In the genomic region with DNA sequence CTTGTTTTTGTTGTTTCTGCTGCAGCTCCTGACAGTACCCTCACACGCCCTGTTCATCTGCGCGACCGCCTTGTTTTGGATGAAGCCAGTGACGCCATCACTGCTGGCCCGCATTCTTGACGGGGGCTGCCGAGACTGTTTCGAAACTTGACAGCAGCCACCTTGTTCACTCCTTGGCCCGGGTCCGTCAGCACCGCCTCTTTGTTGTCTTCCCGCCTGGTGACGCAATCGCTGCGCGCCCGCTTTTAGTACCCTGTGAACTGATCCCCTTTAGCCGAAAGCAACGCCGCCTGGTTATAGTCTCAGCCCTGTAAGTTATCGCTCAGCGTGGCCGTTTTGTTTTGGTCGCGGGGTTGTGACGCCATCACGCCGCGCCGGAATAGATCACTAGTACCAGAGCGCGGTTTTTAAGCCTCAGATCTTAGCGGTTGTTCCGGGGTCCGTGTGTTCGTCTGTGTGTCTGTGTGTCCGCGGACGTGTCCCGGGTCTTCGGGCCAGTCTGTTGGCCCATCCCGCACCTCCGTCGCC, we compare ENCODE assay signal across 8 mouse cellular contexts. TPM values are rescaled to one million over a fixed set of nuclear protein-coding genes. Genes with fewer than 3 reads are reported as not detected.
DNase-seq lines count a peak whose midpoint lies in the region; ATAC-seq lines count a peak whose summit lies in the region.

No protein-coding gene starts in this region.

- H3K9ac ChIP-seq in hindbrain, embryonic 15.5 days: peak overlapping the region; percentile 79

- peaks cover 7% of the 10 kb centered on the region; the same call in 1 of the 2 replicates for H3K36me3 ChIP-seq in hindbrain, embryonic 15.5 days

- peaks cover 11% of the 10 kb centered on the region for H3K9me3 ChIP-seq in hindbrain, embryonic 15.5 days

- peak overlapping the region; percentile 100 for H3K4me2 ChIP-seq in hindbrain, embryonic 15.5 days

- ATAC-seq in hindbrain, embryonic 15.5 days (ENCODE audit: low FRiP score, low read depth): peak; percentile 87

- no peaks in the 10 kb centered on the region for H3K27me3 ChIP-seq in hindbrain, embryonic 15.5 days

- peak overlapping the region; percentile 95 for H3K27ac ChIP-seq in hindbrain, embryonic 15.5 days (replicated peaks)

- H3K4me1 ChIP-seq in hindbrain, embryonic 15.5 days (replicated peaks): peaks cover 19% of the 10 kb centered on the region

- DNase-seq in T-cell, adult 2 months (ENCODE audit: low spot score): peak; percentile 90
- DNase-seq in cerebellum, postnatal 36 days: peak; percentile 96 to 98
- DNase-seq in frontal cortex, postnatal 36 days (ENCODE audit: low spot score in 2 of 2): peak; percentile 95 to 97
- peak; percentile 93 for DNase-seq in left cerebral cortex, adult 11 months (ENCODE audit: low spot score)
- peak; percentile 95 for DNase-seq in lung, postnatal 4 days
- DNase-seq in retina, postnatal 7 days (ENCODE audit: low read depth, low spot score): peak; percentile 88
- peak; percentile 94 for DNase-seq in urinary bladder, adult 2 months (ENCODE audit: low spot score)

- under 1% methylated on average over 45 of the region's 45 CpGs for WGBS in hindbrain, embryonic 15.5 days

- peak overlapping the region; percentile 66 for H3K4me3 ChIP-seq in hindbrain, embryonic 15.5 days

RNA-seq across cellular contexts. Expression of a gene that starts 18.2 kb away (rescaled TPM):
- polyA plus RNA-seq in hindbrain, embryonic 15.5 days (2015; fragmentation: Nextera tagmentation; extraction: Ambion mirVana): 0.25 and 0.26 TPM in 2 replicates
- 0.07 and 0.08 TPM in 2 replicates for polyA plus RNA-seq in urinary bladder, adult 2 months (2012; rRNA removed)

RNA-seq across cellular contexts. Expression of a gene that starts 35.4 kb away (rescaled TPM):
- 0.16 TPM in 1 of 2 replicates, not detected in the other for polyA plus RNA-seq in hindbrain, embryonic 15.5 days (2015; fragmentation: Nextera tagmentation; extraction: Ambion mirVana)
- 0.14 and 0.18 TPM in 2 replicates for polyA plus RNA-seq in urinary bladder, adult 2 months (2012; rRNA removed)

RNA-seq across cellular contexts. Expression of a gene that starts 37.5 kb away (rescaled TPM):
- 14.1 and 15.1 TPM in 2 replicates for polyA plus RNA-seq in hindbrain, embryonic 15.5 days (2015; fragmentation: Nextera tagmentation; extraction: Ambion mirVana)
- polyA plus RNA-seq in urinary bladder, adult 2 months (2012; rRNA removed): 27.5 and 34.2 TPM in 2 replicates

Comparison
In these comparisons a context has a peak if more than half of its experiments do, and no peak if none do; other contexts are left out.
1. Peak in every context shown above with its lines: DNase-seq, ATAC-seq, H3K4me3 ChIP-seq and H3K27ac ChIP-seq.